Mouse (Mus musculus): ENCODE results near the gene Cacna1f. TPM values are rescaled to one million over a fixed set of nuclear protein-coding genes. Genes with fewer than 3 reads are reported as not detected.

Gene Cacna1f
- polyA plus RNA-seq, 1 experiment: 0.12 TPM

DNA sequence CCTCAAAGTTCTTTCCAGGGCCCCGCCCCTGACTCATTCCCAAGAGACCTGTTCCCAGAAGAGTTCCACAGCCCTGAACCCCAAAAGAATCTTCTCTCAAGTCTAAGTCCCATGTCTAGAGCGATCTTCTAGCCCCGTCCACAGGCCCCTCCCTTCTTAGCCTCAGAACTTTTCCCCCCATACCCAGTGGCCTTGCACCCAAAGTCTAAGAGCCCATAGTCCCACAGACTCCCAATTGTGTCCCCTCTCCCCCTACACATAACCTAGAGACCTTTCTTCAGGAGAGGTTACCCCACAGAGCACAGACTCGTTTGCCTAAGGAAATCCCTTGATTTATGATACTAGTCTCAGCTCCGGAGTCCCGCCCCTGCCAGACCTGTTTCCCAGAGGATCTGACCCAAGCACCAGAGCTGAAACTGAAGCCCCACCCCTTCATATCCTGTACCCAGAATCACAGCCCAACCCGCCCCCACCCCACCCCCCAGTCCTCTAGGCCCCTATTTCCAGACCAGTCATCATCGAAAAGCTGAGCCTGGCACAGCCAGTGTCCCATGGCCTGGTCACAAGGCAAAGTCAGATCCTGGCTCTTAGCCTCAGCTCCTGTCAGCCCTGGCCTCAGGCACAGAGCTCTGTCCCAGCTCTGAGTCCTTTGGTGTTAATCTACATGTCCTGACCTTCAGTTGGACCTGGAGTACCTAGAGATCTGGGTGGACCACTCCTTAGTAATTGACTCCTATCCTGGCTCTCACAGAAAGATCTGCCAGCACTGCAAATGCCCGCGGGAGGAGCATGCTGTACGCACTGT lies 52.1 kb downstream of the Cacna1f start:
- Histone ChIP-seq H3K4me1 (replicated peaks; ENCODE audit: control insufficient read depth, insufficient read depth, low read length) (peaks cover 11% of the 10 kb centered on the region), H3K36me3 (ENCODE audit: control insufficient read depth, insufficient read depth, low read length) (no peaks in the 10 kb centered on the region), H3K4me3 (ENCODE audit: control insufficient read depth, insufficient read depth, low read length) (no peak overlapping the region), H3K27ac (ENCODE audit: control insufficient read depth, insufficient read depth, low read length) (no peak overlapping the region), H3K27me3 (ENCODE audit: control insufficient read depth, insufficient read depth, low read length) (no peaks in the 10 kb centered on the region)
- WGBS: 83% methylated on average over 11 of the region's 11 CpGs
- no peak for DNase-seq
- TF ChIP-seq POLR2A (IDR thresholded peaks at IDR 0.05; ENCODE audit: control insufficient read depth, extremely low read depth, insufficient read depth, low read length, poor library complexity) (no peak), CTCF (IDR thresholded peaks at IDR 0.05; ENCODE audit: borderline replicate concordance, control insufficient read depth, extremely low read depth, insufficient read depth, low read length, poor library complexity) (no peak)

GRCm38 (mm10) chrX:7661086-7661485 lies 54.2 kb downstream of the Cacna1f start:
- Histone ChIP-seq H3K36me3 (ENCODE audit: control insufficient read depth, insufficient read depth, low read length) (no peaks in the 10 kb centered on the region), H3K27ac (ENCODE audit: control insufficient read depth, insufficient read depth, low read length) (no peak overlapping the region), H3K4me3 (ENCODE audit: control insufficient read depth, insufficient read depth, low read length) (no peak overlapping the region), H3K4me1 (replicated peaks; ENCODE audit: control insufficient read depth, insufficient read depth, low read length) (peaks cover 11% of the 10 kb centered on the region), H3K27me3 (ENCODE audit: control insufficient read depth, insufficient read depth, low read length) (no peaks in the 10 kb centered on the region)
- no peak for TF ChIP-seq POLR2A (IDR thresholded peaks at IDR 0.05; ENCODE audit: control insufficient read depth, extremely low read depth, insufficient read depth, low read length, poor library complexity)
- TF ChIP-seq CTCF (IDR thresholded peaks at IDR 0.05; ENCODE audit: borderline replicate concordance, control insufficient read depth, extremely low read depth, insufficient read depth, low read length, poor library complexity): no peak
- 92% methylated on average over 4 of the region's 4 CpGs for WGBS
- no peak for DNase-seq

DNA sequence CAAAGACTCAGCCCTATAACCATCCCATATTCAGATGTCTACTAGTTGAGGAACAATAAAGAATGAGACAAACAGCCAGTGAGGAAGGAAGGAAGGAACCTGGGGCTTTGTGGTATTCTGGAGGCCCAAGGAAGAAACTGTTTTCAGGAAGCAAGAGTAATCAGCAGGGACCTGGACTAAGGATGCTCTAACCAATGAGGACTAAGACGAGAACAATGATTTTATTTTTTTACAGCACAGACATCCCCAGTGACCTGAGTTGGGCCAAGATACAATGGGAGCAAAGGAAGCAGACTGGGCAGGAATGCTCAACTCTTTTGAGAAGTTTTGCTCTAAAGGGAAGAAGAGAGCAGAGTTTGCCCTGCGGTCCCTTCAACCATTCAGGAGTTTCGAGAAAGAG lies 56.1 kb downstream of the Cacna1f start:
- H3K36me3 ChIP-seq (ENCODE audit: control insufficient read depth, insufficient read depth, low read length): peaks cover 6% of the 10 kb centered on the region
- no peak overlapping the region for H3K27ac ChIP-seq (ENCODE audit: control insufficient read depth, insufficient read depth, low read length)
- H3K4me3 ChIP-seq (ENCODE audit: control insufficient read depth, insufficient read depth, low read length): no peak overlapping the region
- DNase-seq: no peak
- TF ChIP-seq POLR2A (IDR thresholded peaks at IDR 0.05; ENCODE audit: control insufficient read depth, extremely low read depth, insufficient read depth, low read length, poor library complexity): no peak
- TF ChIP-seq CTCF (IDR thresholded peaks at IDR 0.05; ENCODE audit: borderline replicate concordance, control insufficient read depth, extremely low read depth, insufficient read depth, low read length, poor library complexity): no peak
- peaks cover 7% of the 10 kb centered on the region for H3K4me1 ChIP-seq (replicated peaks; ENCODE audit: control insufficient read depth, insufficient read depth, low read length)
- no peaks in the 10 kb centered on the region for H3K27me3 ChIP-seq (ENCODE audit: control insufficient read depth, insufficient read depth, low read length)
- 86% methylated on average over 3 of the region's 3 CpGs for WGBS

GRCm38 (mm10) chrX:7664791-7665190 lies 57.9 kb downstream of the Cacna1f start:
- H3K36me3 ChIP-seq (ENCODE audit: control insufficient read depth, insufficient read depth, low read length): peaks cover 6% of the 10 kb centered on the region
- no peaks in the 10 kb centered on the region; the same call in 1 of the 2 replicates for H3K4me1 ChIP-seq (replicated peaks; ENCODE audit: control insufficient read depth, insufficient read depth, low read length)
- no peak for DNase-seq
- no peaks in the 10 kb centered on the region for H3K27me3 ChIP-seq (ENCODE audit: control insufficient read depth, insufficient read depth, low read length)
- H3K4me3 ChIP-seq (ENCODE audit: control insufficient read depth, insufficient read depth, low read length): no peak overlapping the region
- WGBS: 97% methylated on average over 11 of the region's 11 CpGs
- H3K27ac ChIP-seq (ENCODE audit: control insufficient read depth, insufficient read depth, low read length): no peak overlapping the region
- no peak for TF ChIP-seq POLR2A (IDR thresholded peaks at IDR 0.05; ENCODE audit: control insufficient read depth, extremely low read depth, insufficient read depth, low read length, poor library complexity)
- no peak for TF ChIP-seq CTCF (IDR thresholded peaks at IDR 0.05; ENCODE audit: borderline replicate concordance, control insufficient read depth, extremely low read depth, insufficient read depth, low read length, poor library complexity)

DNA sequence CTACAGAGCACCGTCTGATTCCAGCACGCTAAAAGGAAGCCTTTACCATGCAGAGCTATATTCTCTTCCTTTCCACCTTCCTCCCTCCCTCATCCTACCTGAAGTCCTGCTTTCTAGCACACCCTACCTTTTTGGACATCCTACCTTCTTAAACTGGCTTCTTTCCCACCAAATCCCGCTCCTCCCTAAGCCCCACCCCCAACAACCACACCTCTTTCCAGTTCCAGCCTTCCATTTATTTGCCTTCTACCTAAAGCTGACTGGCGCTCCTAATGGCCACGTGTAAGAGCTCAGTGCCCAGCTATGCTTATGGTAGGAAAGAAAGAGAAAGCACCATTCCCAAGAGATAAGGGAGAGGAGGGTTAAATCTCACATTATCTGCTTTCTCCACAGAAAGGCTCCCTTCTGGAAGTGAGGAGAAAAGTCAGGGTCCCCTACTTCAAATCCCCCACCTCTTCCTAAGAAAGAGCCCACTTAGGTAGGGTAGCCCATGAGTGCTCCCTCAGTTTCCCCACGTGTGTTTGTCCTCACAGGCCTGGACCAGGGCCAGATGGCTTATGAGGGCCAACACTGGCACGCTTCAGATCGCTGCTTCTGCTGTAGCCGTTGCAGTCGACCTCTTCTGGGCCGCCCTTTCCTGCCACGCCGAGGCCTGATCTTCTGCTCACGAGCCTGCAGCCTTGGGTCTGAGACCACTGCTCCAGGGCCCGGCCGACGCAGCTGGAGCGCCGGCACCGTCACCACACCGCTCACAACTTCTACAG lies 59.0 kb downstream of the Cacna1f start:
- no peaks in the 10 kb centered on the region for H3K27me3 ChIP-seq (ENCODE audit: control insufficient read depth, insufficient read depth, low read length)
- H3K36me3 ChIP-seq (ENCODE audit: control insufficient read depth, insufficient read depth, low read length): peaks cover 6% of the 10 kb centered on the region
- no peak overlapping the region for H3K4me3 ChIP-seq (ENCODE audit: control insufficient read depth, insufficient read depth, low read length)
- H3K27ac ChIP-seq (ENCODE audit: control insufficient read depth, insufficient read depth, low read length): no peak overlapping the region
- TF ChIP-seq POLR2A (IDR thresholded peaks at IDR 0.05; ENCODE audit: control insufficient read depth, extremely low read depth, insufficient read depth, low read length, poor library complexity): no peak
- no peak for TF ChIP-seq CTCF (IDR thresholded peaks at IDR 0.05; ENCODE audit: borderline replicate concordance, control insufficient read depth, extremely low read depth, insufficient read depth, low read length, poor library complexity)
- H3K4me1 ChIP-seq (replicated peaks; ENCODE audit: control insufficient read depth, insufficient read depth, low read length): peaks cover 7% of the 10 kb centered on the region
- DNase-seq: no peak
- 91% methylated on average over 19 of the region's 21 CpGs for WGBS

DNA sequence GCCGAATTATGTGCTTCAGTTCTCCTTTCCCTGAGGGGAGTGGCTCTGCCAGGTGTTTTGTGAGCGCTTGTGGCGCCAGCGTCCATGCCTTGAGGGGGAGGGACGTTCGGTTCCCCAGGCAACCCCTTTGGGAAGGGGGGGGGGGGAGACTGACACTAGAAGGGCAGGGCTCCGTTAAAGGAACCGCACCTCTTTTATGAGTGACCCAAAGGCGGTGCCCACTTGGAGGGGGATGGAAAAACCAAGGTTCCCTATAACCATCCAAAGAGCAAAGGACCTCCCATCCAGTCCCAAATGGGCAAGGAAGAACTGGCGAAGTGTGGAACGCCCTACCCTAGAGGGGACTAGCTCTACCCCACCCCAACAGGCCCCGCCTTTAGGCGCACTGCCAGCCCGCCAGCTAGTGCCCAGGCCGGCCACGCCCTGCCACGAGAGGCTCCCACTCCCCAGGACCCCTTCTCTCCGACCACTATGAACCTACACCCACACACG lies 63.6 kb downstream of the Cacna1f start:
- H3K4me3 ChIP-seq (ENCODE audit: control insufficient read depth, insufficient read depth, low read length): peak overlapping the region; percentile 93
- 2% methylated on average over 15 of the region's 19 CpGs for WGBS
- TF ChIP-seq CTCF (IDR thresholded peaks at IDR 0.05; ENCODE audit: borderline replicate concordance, control insufficient read depth, extremely low read depth, insufficient read depth, low read length, poor library complexity) (no peak), POLR2A (IDR thresholded peaks at IDR 0.05; ENCODE audit: control insufficient read depth, extremely low read depth, insufficient read depth, low read length, poor library complexity) (no peak)
- peak overlapping the region; percentile 37; the same call in 1 of the 2 replicates for H3K27ac ChIP-seq (ENCODE audit: control insufficient read depth, insufficient read depth, low read length)
- H3K4me1 ChIP-seq (replicated peaks; ENCODE audit: control insufficient read depth, insufficient read depth, low read length): peaks cover 29% of the 10 kb centered on the region
- peak; percentile 45 for DNase-seq
- no peaks in the 10 kb centered on the region for H3K27me3 ChIP-seq (ENCODE audit: control insufficient read depth, insufficient read depth, low read length)
- H3K36me3 ChIP-seq (ENCODE audit: control insufficient read depth, insufficient read depth, low read length): peaks cover 6% of the 10 kb centered on the region

All from thymus, adult 2 months (tissue).